Mouse (Mus musculus) hindbrain, embryonic 14.5 days (tissue): ENCODE measurements around the gene Tmem184a. TPM values are rescaled to one million over a fixed set of nuclear protein-coding genes. Genes with fewer than 3 reads are reported as not detected.

Experiments
- ATAC-seq: fragments of 200-750 bp; cut with Nextera tagmentation; 2 replicates; pipeline ENCODE4 v1.8.0; 2017; ENCODE audit warnings: moderate number of reproducible peaks, mild to moderate bottlenecking, moderate TSS enrichment, moderate library complexity; ENCODE audit not compliant: low FRiP score
- DNase-seq: peaks from one replicate; pipeline ENCODE4 v3.0.0-alpha.2; 2015; ENCODE audit warnings: low spot score
- H3K27ac ChIP-seq: fragments of 300-500 bp; sonication (generic); 2 replicates; pipeline ENCODE4 v1.5.1; 2014; ENCODE audit warnings: mild to moderate bottlenecking, moderate library complexity
- H3K27me3 ChIP-seq: fragments of 300-500 bp; sonication (generic); 2 replicates; pipeline ENCODE4 v1.6.1; 2014; ENCODE audit warnings: mild to moderate bottlenecking, low read length, mixed read lengths; ENCODE audit not compliant: control insufficient read depth, insufficient read depth
- H3K36me3 ChIP-seq: fragments of 300-500 bp; sonication (generic); replicated peaks from 2 replicates; pipeline ENCODE4 v1.6.1; 2014; ENCODE audit not compliant: control insufficient read depth, insufficient read depth
- H3K4me1 ChIP-seq: fragments of 300-500 bp; sonication (generic); replicated peaks from 2 replicates; pipeline ENCODE4 v1.6.1; 2014; ENCODE audit warnings: antibody characterized with exemption, low read length, mixed read lengths; ENCODE audit not compliant: control insufficient read depth, insufficient read depth
- H3K4me2 ChIP-seq: fragments of 300-500 bp; sonication (generic); replicated peaks from 2 replicates; pipeline ENCODE4 v1.6.1; 2014; ENCODE audit warnings: mild to moderate bottlenecking, moderate library complexity
- H3K4me3 ChIP-seq: fragments of 300-500 bp; sonication (generic); replicated peaks from 2 replicates; pipeline ENCODE4 v1.5.1; 2014; ENCODE audit warnings: mild to moderate bottlenecking, low read length
- H3K9ac ChIP-seq: fragments of 300-500 bp; sonication (generic); 2 replicates; pipeline ENCODE4 v1.6.1; 2014
- H3K9me3 ChIP-seq: fragments of 300-500 bp; sonication (generic); 2 replicates; pipeline ENCODE4 v1.6.1; 2016; ENCODE audit warnings: low read length; ENCODE audit not compliant: control insufficient read depth
- WGBS: fragments of 180-500 bp; shearing (Covaris S2); extraction: QIAGEN DNeasy Blood & Tissue Kit; methylation state at CpG from one replicate; pipeline ENCODE4 v1.1.7; 2014; 5-methylcytosine and 5-hydroxymethylcytosine counted together
- polyA plus RNA-seq: library from polyadenylated mRNA; unstranded; fragments of >200 nt; fragmentation: Nextera tagmentation; extraction: Ambion mirVana; gene quantifications from 2 replicates; pipeline ENCODE4 v1.2.1, GENCODE M21; 2014

The Tmem184a gene
- polyA plus RNA-seq, result 0.08 TPM in 1 of 2 replicates, not detected in the other

- Histone ChIP-seq H3K27ac (no peak within 1 kb of the TSS), H3K4me3 (no peak within 1 kb of the TSS), H3K4me1 (peaks cover under 1% of the 10 kb centered on the region; the same call in 1 of the 2 replicates), H3K9me3 (no peaks in the 10 kb centered on the region), H3K27me3 (no peaks in the 10 kb centered on the region; the same call in 1 of the 2 replicates), H3K4me2 (no peak within 1 kb of the TSS), H3K9ac (no peak within 1 kb of the TSS), H3K36me3 (peaks cover 27% of the 10 kb centered on the region)
- 93% methylated on average over 9 of the region's 9 CpGs for WGBS
- no peak for ATAC-seq
- DNase-seq, result no peak
Measured at GRCm38 (mm10) chr5:139819538-139820181, at the start of gene Tmem184a. Gene Tmem184a, minus strand, starts transcription at chr5:139819917.

- peaks cover 10% of the 10 kb centered on the region for H3K4me1 ChIP-seq
- no peak for ATAC-seq
- H3K9me3 ChIP-seq, result no peaks in the 10 kb centered on the region
- H3K9ac ChIP-seq, result no peak overlapping the region
- H3K27ac ChIP-seq, result no peak overlapping the region
- 46% methylated on average over 4 of the region's 4 CpGs for WGBS
- no peaks in the 10 kb centered on the region for H3K27me3 ChIP-seq
- no peaks in the 10 kb centered on the region for H3K36me3 ChIP-seq
- H3K4me2 ChIP-seq, result no peak overlapping the region
- DNase-seq, result peak; percentile 58
- H3K4me3 ChIP-seq, result no peak overlapping the region
Measured at GRCm38 (mm10) chr5:139862759-139863158, 43.0 kb upstream of the Tmem184a start.

GRCm38 (mm10) chr5:139860328-139861104 is 40.8 kb upstream of the Tmem184a start:
- WGBS, result 16% methylated on average over 15 of the region's 15 CpGs
- no peaks in the 10 kb centered on the region for H3K27me3 ChIP-seq
- H3K4me2 ChIP-seq, result 0 out of 2 replicates have a peak overlapping the region, but pooled peaks have one; percentile 29
- no peak overlapping the region for H3K4me3 ChIP-seq
- H3K9me3 ChIP-seq, result no peaks in the 10 kb centered on the region
- H3K27ac ChIP-seq, result peak overlapping the region; percentile 2; the same call in 1 of the 2 replicates
- DNase-seq (no peak), ATAC-seq (peak; percentile 31; the same call in 1 of the 2 replicates)
- peaks cover 10% of the 10 kb centered on the region for H3K4me1 ChIP-seq
- peak overlapping the region; percentile 30; the same call in 1 of the 2 replicates for H3K9ac ChIP-seq
- no peaks in the 10 kb centered on the region for H3K36me3 ChIP-seq

GRCm38 (mm10) chr5:139849626-139850320 is 30.1 kb upstream of the Tmem184a start:
- no peak for DNase-seq

GRCm38 (mm10) chr5:139839142-139839541 is 19.4 kb upstream of the Tmem184a start:
- no peaks in the 10 kb centered on the region for H3K27me3 ChIP-seq
- H3K4me3 ChIP-seq, result no peak overlapping the region
- no peak overlapping the region for H3K27ac ChIP-seq
- no peak overlapping the region for H3K9ac ChIP-seq
- no peaks in the 10 kb centered on the region for H3K36me3 ChIP-seq
- no peak overlapping the region for H3K4me2 ChIP-seq
- DNase-seq, result no peak
- no peak for ATAC-seq
- 21% methylated on average over 3 of the region's 3 CpGs for WGBS
- no peaks in the 10 kb centered on the region for H3K4me1 ChIP-seq
- no peaks in the 10 kb centered on the region for H3K9me3 ChIP-seq

More at GRCm38 (mm10) chr5:139849626-139850320, 30.1 kb upstream of the Tmem184a start:
- no peak overlapping the region for H3K9ac ChIP-seq
- no peak overlapping the region for H3K4me2 ChIP-seq
- ATAC-seq, result no peak
- no peaks in the 10 kb centered on the region for H3K27me3 ChIP-seq
- no peaks in the 10 kb centered on the region for H3K36me3 ChIP-seq
- no peak overlapping the region for H3K4me3 ChIP-seq
- 70% methylated on average over 12 of the region's 12 CpGs for WGBS
- H3K9me3 ChIP-seq, result peaks cover 2% of the 10 kb centered on the region; the same call in 1 of the 2 replicates
- H3K4me1 ChIP-seq, result peaks cover 7% of the 10 kb centered on the region; the same call in 1 of the 2 replicates
- H3K27ac ChIP-seq, result no peak overlapping the region

- Histone ChIP-seq H3K9ac (no peak overlapping the region), H3K4me2 (no peak overlapping the region), H3K4me1 (no peaks in the 10 kb centered on the region), H3K4me3 (no peak overlapping the region), H3K9me3 (no peaks in the 10 kb centered on the region), H3K27me3 (no peaks in the 10 kb centered on the region), H3K27ac (no peak overlapping the region), H3K36me3 (no peaks in the 10 kb centered on the region)
- 8% methylated on average over 2 of the region's 2 CpGs for WGBS
- DNase-seq, result peak; percentile 87
- peak; percentile 53; the same call in 1 of the 2 replicates for ATAC-seq
Measured at GRCm38 (mm10) chr5:139838476-139838892, 18.8 kb upstream of the Tmem184a start.

- ATAC-seq (no peak), DNase-seq (no peak)
- no peaks in the 10 kb centered on the region for H3K9me3 ChIP-seq
- no peak overlapping the region for H3K27ac ChIP-seq
- no peak overlapping the region for H3K9ac ChIP-seq
- 88% methylated on average over 7 of the region's 7 CpGs for WGBS
- H3K36me3 ChIP-seq, result no peaks in the 10 kb centered on the region
- no peaks in the 10 kb centered on the region for H3K4me1 ChIP-seq
- no peak overlapping the region for H3K4me2 ChIP-seq
- no peaks in the 10 kb centered on the region for H3K27me3 ChIP-seq
- no peak overlapping the region for H3K4me3 ChIP-seq
Measured at GRCm38 (mm10) chr5:139835706-139836105, 16.0 kb upstream of the Tmem184a start.

- DNase-seq, result no peak
- no peak overlapping the region for H3K4me2 ChIP-seq
- no peaks in the 10 kb centered on the region for H3K27me3 ChIP-seq
- H3K9me3 ChIP-seq, result no peaks in the 10 kb centered on the region
- no peak overlapping the region for H3K27ac ChIP-seq
- no peaks in the 10 kb centered on the region for H3K36me3 ChIP-seq
- no peak overlapping the region for H3K4me3 ChIP-seq
- no peaks in the 10 kb centered on the region for H3K4me1 ChIP-seq
- no peak for ATAC-seq
- no peak overlapping the region for H3K9ac ChIP-seq
- 84% methylated on average over 7 of the region's 7 CpGs for WGBS
Measured at GRCm38 (mm10) chr5:139832125-139832524, 12.4 kb upstream of the Tmem184a start.

GRCm38 (mm10) chr5:139830734-139831133 is 11.0 kb upstream of the Tmem184a start:
- 89% methylated on average over 3 of the region's 3 CpGs for WGBS
- Histone ChIP-seq H3K27ac (no peak overlapping the region), H3K27me3 (no peaks in the 10 kb centered on the region), H3K9me3 (no peaks in the 10 kb centered on the region), H3K4me2 (no peak overlapping the region), H3K9ac (no peak overlapping the region), H3K4me1 (peaks cover 4% of the 10 kb centered on the region), H3K4me3 (no peak overlapping the region), H3K36me3 (no peaks in the 10 kb centered on the region)
- ATAC-seq (no peak), DNase-seq (no peak)
